Mouse (Mus musculus): ENCODE measurements around the gene Lpar5.
"Not testable (repeated sequence)": the region's sequence is repeated elsewhere in the genome, so short reads cannot be mapped to it uniquely, and the experiment has no call there.

Lpar5 gene

DNA sequence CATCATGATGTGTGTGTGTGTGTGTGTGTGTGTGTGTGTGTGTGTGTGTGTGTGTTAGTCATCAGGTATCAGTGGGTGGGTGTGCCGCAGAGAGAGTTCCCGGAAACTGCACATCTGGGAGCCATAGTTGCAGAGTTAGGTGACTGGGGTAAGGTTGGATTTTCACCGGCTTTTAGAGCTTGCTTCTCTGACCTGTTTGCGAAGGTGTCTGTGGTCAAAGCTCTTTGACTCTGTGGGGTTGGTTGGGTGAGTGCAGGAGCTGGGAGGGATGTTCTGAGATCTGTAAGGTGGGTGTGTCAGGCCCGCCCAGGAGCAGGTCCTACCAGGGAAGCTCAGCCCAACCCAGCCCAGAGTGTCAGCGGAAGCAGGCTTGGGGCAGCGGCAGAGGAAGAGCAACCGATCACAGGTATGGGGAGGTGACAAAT lies at the start of gene Lpar5:
Gene Lpar5 (plus strand): TSS at position 350 of the 425 bp plus-strand sequence.
- DNase-seq (ENCODE audit: low read depth, low spot score), result peak; percentile 82

DNA sequence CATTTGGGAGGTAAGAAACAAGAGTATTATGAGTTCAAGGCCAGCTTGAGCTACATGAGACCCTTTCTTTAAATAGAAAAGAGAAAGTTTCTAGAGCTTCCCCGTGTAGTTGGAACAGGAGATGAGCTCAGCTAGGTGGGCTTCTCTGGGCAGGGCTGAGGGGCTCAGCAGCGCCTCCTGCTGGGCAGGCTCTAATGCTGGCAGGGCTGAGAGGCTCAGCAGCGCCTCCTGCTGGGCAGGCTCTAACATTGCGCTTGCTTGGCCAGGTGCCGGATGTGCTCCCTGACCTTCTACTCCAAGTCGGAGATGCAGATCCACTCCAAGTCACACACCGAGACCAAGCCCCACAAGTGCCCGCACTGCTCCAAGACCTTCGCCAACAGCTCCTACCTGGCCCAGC lies 37.2 kb upstream of the Lpar5 start:
- DNase-seq (ENCODE audit: low read depth, low spot score), result peak; percentile 75

DNA sequence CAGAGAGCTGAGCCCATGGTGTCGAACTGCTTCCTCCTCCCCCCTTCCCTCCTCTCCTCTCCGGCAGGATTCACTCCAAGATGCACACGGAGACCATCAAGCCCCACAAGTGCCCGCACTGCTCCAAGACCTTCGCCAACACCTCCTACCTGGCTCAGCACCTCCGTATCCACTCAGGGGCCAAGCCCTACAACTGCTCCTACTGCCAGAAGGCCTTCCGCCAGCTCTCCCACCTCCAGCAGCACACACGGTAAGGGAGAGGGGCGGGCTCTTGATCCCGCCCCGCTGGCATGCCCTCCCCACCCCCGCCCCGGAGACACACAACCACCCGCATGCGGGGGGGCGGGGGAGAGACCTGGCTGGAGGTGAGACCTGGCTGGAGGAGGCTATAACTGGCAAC lies 36.1 kb upstream of the Lpar5 start:
- DNase-seq (ENCODE audit: low read depth, low spot score), result no peak

DNA sequence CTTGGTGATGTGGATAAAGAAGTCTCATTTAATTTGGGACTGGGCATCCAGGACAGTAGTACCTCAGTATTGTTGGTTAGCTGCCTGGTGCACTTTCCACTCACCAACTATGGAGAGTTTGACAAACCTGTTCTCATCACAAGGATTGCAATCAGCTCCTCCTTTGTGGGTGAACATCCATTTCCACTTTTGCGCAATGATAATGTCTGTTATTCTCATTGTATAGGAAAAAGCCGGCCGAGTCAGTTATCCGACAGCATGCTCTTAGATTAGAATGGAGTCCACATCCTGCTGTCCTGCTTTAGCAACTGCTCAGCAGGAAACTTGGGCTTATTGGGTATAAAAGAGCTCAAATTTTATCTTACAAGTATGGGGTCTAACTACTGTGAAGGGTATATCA lies 29.1 kb upstream of the Lpar5 start:
- DNase-seq (ENCODE audit: low read depth, low spot score), result no peak

DNA sequence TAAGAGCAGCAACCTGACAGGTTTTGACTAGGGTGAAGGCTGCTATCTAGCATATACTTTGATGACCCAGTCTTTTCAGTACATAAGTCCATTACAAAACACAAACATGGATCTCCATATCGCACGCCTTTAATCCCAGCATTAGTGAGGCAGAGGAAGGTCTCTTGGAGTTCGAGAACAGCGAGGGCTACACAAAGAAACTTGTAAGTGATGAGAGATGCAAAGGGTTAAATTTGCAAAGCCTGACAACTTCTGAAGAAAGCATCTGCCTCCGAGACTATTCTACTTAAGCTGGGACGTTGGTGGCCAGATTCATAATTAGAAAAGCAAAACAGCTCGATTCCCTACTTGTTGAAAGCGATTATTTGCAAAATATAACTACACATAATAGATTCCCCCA lies 28.6 kb upstream of the Lpar5 start:
- no peak for DNase-seq (ENCODE audit: low read depth, low spot score)

DNA sequence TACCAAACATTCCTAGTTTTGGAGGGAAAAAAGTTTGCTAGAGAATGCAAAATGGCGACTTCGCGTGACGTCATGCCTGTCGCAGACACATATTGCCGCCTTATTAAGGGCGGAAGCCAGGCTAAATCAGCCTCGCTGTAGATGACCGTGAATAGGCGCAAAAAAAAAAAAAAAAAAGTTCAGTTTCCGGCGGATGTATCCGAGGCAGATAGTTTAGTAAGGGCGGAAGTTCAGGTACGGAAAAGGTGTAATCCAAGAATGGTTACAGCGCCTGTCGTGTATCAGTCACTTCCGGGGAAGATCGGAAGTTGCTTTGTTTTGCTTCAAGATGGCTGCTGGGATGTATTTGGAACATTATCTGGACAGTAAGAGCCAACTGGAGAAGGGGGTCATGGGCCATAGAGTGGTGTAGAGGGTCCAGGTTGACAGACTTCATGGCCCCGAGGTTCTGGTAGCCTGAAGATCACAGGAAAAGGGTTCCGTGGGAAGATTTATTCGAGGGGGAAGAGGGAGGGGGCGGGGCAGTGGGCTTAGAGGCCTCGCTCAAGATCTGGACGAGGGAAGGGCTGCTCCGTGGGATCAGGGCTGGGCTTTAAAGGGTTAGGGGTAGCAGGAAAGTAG lies 28.1 kb upstream of the Lpar5 start, which contains the start of gene Ing4:
Gene Ing4 (plus strand): TSS at position 228 of the 621 bp plus-strand sequence.
- DNase-seq (ENCODE audit: low read depth, low spot score), result peak; percentile 99

DNA sequence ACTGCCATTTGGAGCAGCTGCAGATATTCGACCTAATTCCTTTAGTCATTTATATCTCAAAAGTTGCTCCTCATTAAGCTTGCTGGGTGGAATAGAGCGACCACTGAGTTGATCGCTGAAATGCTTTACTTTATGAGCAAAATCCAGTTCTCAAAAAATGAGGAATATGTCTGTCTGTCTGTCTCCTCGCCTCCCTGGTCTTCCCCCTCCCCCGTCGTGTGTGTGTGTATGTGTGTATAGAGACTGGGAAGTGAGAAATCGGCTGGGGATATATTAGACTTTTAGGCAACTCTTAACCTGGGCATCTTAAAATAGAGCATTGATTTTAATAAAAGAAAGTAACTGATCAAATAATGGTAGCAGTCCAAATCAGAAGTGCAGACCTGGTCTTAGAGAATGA lies 27.5 kb upstream of the Lpar5 start:
- DNase-seq (ENCODE audit: low read depth, low spot score), result no peak

DNA sequence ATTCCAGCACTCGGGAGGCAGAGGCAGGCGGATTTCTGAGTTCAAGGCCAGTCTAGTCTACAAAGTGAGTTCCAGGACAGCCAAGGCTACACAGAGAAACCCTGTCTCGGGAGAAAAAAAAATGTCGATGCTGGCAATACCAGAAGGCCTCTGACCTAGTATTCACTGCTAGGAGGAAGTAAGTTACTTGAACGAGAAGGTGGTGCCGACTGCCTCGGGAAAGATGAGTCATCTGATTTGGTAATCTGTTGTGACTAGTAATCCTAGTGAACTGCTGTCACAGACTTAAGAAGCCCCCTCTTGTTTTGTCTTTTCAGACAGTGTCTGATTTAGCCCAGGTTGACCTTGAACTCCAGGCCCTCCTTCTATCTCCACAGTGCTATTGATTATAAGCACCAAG lies 26.7 kb upstream of the Lpar5 start:
- peak; percentile 19 for DNase-seq (ENCODE audit: low read depth, low spot score)

- no peak for DNase-seq (ENCODE audit: low read depth, low spot score)
These were observed 25.6 kb upstream of the Lpar5 start for GRCm38 (mm10) chr6:125042081-125042480.

- peak; percentile 77 for DNase-seq (ENCODE audit: low read depth, low spot score)
These were observed 21.0 kb upstream of the Lpar5 start for GRCm38 (mm10) chr6:125046691-125047090.

- no peak for DNase-seq (ENCODE audit: low read depth, low spot score)
These were observed 18.0 kb upstream of the Lpar5 start, which contains the start of gene Acrbp for GRCm38 (mm10) chr6:125049678-125050077. TSS of gene Acrbp (plus strand) at chr6:125049689.

DNA sequence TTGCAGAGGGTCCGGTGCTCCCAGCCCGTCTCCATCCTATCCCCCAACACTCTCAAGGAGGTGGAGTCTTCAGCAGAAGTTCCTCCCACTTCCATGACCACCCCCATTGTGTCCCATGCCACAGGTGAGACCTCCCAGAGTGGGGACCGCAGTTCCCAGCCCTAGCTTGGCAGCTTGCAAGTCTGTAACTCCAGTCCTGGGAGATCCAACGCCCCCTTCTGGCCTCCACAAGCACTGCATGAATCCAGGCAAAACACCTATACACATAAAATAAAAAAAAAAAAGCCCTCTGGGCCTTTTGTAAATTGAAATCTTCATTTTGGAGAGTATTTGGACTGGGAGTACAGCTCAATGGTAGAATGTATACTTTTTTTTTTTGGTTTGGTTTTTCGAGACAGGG lies 16.5 kb upstream of the Lpar5 start:
- peak; percentile 50 for DNase-seq (ENCODE audit: low read depth, low spot score)

DNA sequence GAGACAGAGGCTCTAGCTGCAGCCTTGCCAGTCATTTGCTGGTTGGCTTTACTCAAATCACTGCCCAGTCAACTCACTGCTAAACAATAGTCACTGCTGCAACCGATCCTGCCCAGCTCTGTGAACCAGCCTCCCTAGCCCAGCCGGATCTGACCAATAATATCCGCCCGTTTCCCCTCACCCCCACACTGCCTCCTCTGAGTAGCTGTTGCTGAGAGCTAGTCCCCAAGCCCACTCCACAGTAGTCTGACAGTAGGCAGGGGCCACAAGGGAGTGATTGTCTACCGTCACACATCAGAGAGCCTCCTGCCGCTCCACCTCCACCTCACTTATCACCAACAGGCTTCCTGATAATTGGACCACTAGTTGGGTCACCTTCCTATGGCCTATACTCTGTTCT lies 6.2 kb upstream of the Lpar5 start:
- no peak for DNase-seq (ENCODE audit: low read depth, low spot score)

DNA sequence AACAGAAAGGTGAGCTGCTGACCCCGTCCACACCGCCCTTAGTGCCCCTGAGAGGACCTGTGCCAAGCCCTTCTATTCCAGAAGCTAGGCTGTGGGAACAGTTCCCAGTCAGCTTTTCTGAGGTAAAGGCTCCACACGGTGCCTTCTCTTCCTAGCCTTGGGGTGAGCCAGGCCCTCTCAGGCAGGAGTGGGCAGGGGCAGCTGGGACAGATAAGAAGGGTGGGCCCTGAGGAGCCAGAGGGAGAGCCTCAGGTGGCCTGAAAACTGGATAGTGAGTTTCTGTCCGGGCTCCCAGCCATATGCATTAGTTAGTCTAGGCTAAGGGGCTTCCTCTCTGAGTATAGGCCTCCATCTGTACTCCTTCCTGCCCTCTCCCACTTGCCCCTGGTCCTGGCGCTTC lies 5.2 kb upstream of the Lpar5 start:
- no peak for DNase-seq (ENCODE audit: low read depth, low spot score)

GRCm38 (mm10) chr6:125063906-125064305 lies 3.8 kb upstream of the Lpar5 start:
- no peak for DNase-seq (ENCODE audit: low read depth, low spot score)

GRCm38 (mm10) chr6:125065223-125065622 lies 2.5 kb upstream of the Lpar5 start:
- not testable (repeated sequence) for DNase-seq (ENCODE audit: low read depth, low spot score)

- peak; percentile 80 for DNase-seq (ENCODE audit: low read depth, low spot score)
These were observed 3.6 kb downstream of the Lpar5 start for GRCm38 (mm10) chr6:125071170-125071895.

- peak; percentile 54 for DNase-seq (ENCODE audit: low read depth, low spot score)
These were observed 4.2 kb downstream of the Lpar5 start for GRCm38 (mm10) chr6:125071896-125072279.

- DNase-seq (ENCODE audit: low read depth, low spot score), result peak; percentile 62
These were observed 6.1 kb downstream of the Lpar5 start for GRCm38 (mm10) chr6:125073825-125074224.

DNA sequence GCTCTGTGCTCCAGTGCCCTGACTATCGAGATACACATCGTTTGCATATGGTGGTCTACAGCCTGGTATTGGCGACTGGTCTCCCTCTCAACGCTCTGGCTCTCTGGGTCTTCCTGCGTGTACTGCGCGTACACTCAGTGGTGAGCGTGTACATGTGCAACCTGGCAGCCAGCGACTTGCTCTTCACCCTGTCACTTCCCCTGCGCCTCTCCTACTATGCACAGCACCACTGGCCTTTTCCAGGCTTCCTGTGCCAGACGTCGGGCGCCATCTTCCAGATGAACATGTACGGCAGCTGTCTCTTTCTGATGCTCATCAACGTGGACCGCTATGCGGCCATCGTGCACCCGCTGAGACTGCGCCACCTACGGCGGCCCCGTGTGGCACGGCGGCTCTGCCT lies 13.7 kb downstream of the Lpar5 start:
- no peak for DNase-seq (ENCODE audit: low read depth, low spot score)

DNA sequence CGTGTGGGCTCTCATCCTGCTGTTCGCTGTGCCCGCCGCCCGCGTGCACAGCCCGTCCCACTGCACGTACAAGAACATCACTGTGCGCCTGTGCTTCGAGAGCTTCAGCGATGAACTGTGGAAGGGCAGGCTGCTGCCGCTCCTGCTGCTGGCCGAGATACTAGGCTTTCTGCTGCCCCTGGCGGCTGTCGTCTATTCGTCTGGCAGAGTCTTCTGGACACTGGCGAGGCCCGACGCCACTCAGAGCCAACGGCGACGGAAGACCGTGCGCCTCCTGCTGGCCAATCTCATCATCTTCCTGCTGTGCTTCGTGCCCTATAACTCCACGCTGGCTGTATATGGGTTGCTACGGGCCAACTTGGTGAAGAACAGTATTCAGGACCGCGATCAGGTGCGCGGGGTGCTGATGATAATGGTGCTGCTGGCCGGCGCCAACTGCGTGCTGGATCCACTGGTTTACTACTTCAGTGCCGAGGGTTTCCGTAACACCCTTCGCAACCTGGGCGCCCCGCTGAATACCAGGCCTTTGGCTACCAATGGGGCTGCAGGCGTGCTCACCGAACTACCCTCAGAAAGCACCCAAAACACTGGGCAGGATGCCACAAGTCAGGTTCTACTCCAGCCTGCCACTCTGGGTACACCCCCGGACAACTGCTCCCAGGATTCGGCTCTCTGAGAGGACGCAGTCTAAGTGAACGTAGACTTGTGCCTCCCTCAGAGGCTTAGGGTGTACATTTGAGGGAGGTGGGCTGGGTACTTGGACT lies 14.3 kb downstream of the Lpar5 start:
- no peak for DNase-seq (ENCODE audit: low read depth, low spot score)

GRCm38 (mm10) chr6:125082801-125083386 lies 15.2 kb downstream of the Lpar5 start:
- DNase-seq (ENCODE audit: low read depth, low spot score), result no peak

All from CD4-positive helper T cell, adult 2 months (primary cell).